Mouse (Mus musculus) CH12F3 (cell line): ENCODE results near the gene Aym1.
"Not testable (repeated sequence)": the region's sequence is repeated elsewhere in the genome, so short reads cannot be mapped to it uniquely, and the experiment has no call there.

ENCODE experiments used
- in situ Hi-C: fragments of 300-500 bp; cut with MboI; formaldehyde crosslinking; loops from 2 replicates; pipeline ENCODE4 v1.14.3; 2020; ENCODE audit warnings: low sequenced_read_pairs

The Aym1 gene

DNA sequence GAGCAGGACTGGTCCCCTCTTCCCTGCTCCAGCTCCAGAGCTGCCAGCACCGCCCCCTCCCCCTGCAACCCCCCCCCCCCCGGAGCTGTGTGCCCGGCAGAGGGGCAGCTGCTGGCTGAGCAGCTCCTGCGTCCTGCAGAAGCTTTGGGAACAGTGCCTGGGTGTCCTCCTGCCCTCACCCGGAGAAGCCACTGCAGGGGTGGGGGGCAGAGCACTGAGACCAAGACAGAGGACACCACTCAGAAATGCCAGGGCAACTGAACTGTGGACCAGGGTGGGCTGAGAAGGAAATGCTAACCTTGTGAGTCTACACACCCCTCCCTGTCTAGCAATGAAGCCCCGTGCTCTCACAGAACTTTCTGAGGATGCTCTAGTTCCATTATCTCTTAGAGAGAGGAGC, at the start of gene Aym1:
TSS of gene Aym1 (plus strand) at position 109 of the 400 bp plus-strand sequence.
- in situ Hi-C loops: loop anchor here (25.0 kb wide), 1 partner anchor 455 kb away; the partner anchor contains the start of gene Tmem119

DNA sequence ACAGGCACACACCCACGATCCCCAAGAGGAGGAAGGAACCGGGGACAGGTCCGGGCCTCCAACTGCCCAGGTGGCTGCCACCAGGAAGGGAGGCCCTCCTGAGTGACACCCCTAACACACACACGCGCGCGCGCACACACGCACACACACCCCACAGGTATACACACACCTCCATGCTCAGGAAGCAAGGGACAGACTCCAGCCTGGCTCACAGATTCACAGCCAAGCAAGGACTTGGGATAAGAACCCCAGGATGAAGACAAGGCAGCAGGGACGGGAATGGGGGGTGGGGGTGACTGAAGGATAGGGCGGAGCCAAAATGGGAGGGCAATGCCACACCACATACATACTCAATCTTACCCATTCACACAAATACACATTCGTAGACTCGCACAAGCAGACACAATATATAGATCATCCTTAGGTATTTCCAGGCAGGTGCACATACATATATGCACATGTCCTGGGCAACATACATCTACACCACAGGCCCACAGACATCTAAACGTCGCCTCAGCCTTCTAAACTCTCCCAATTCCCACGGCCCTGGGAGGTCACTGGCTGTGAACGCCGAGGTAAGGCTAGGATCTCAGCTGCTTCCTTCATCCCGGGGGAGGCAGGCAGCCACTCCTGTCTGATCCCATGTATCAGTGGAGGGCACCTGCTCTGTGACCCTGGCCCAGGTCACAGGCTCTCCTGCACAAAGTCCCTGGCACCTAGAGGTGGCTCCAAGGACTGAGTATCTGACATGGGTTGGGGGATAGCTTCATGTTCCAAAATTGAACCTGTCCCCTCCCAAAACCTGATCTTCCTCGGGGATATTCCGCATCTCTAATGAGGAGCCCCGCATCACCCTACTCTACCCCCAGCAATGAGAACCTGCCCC, 47.4 kb upstream of the Aym1 start:
- in situ Hi-C loops: no loop called here

- in situ Hi-C loops: no loop called here
These were observed 46.6 kb upstream of the Aym1 start, which contains the start of gene Sgsm1 for GRCm38 (mm10) chr5:113310377-113311003. TSS of gene Sgsm1 (minus strand) at chr5:113310786.

- in situ Hi-C loops: no loop called here
These were observed 43.1 kb upstream of the Aym1 start for GRCm38 (mm10) chr5:113313998-113314397.

DNA sequence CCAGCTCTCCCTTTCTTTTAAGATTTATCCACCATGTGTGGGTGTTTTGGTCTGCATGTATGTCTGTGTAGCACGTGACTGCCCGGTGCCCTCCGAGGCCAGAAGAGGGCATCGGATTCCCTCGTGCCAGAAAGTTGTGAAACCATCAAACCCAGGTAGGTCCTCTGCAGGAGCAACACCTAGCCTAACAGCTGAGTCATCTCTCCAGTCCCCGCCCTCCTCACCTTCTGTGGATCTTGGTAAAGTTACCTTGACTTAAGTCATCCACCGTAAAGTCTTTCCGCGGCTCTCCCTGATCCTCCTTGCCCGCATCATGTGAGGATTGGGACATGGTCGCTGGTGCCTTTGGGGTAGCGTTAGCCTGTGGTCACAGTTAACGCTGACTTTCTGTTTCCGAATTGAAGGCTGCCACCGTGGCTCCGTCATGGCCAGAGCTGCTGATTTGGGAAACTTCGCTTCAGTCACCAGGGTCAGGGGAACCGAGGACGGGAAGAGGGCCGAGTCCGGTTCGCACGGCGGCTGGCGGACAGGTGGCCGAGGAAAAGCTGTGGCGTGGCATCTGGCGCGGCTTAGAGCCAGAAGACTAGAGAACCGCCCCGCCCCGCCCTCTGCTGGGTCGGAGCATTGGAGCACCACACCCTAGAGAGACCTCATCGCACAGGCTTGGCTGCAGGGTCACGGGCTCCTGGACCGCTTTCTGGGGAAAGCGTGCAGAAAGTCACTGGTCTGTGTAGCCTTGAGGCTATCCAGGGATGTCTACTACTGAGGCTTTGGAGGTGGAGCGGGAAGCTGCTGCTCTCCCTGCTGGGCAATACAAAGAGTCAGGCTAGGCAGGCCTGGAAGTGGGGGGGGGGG, 33.1 kb upstream of the Aym1 start:
- in situ Hi-C loops: no loop called here

DNA sequence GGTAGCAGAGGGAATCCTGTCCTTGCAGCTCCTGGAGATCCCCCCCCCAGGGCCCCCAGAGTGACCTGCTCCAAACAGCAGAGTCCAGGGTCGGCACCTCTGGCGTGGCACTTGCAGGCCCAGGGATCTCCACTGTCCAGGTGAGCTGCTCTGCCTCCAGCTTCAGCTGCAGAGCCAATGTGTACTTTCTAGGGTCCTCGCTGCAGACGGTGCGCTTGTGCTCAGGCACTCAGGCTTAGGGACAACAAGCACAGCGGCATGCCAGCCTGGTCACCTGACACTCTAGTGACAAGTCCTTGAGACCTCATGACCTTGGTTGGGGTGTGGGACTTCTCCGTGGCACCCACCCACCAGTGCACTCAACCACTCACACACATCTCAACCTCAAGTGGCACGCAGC, 27.6 kb upstream of the Aym1 start:
- in situ Hi-C loops: no loop called here

DNA sequence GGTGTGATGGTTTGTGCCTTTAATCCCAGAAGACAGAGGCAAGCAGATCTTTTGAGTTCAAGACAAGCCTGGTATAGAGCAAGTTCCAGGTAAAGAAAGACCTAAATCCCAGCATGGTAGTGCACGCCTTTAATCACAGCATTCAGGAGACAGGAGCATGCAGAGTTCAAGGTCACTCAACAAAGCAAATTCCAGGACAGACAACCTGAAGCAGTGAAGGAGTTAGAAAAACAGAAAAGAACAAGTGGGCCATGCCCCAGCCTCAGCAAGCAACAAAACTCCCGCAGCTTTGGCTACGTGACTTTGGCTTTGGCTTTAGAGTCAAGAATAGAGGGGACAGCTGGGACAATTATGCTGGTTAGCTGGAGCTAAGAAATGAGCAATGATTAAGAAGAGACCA, 26.9 kb upstream of the Aym1 start:
- in situ Hi-C loops: no loop called here

GRCm38 (mm10) chr5:113332239-113332638, 24.9 kb upstream of the Aym1 start:
- in situ Hi-C loops: no loop called here

DNA sequence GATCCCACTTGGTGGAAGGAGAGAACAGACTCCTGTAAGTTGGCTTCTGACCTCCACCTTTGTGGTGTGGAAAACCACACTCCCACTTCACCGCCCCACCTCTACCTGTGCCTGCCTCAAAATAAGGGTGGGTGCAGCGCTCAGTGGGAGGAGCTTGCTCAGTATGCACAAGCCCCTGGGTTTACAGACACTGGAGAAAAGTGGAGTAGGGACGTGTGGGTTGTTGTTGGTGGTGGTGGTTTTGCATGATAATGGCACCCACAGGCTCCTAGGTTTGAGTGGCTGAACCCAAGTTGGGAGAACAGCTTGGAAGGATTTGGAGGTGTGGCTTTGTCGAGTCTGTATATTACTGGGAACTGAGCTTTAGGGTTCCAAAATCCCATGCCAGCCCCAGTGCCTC, 24.2 kb upstream of the Aym1 start:
- in situ Hi-C loops: no loop called here

- in situ Hi-C loops: no loop called here
These were observed 22.2 kb upstream of the Aym1 start for GRCm38 (mm10) chr5:113334621-113335530.

GRCm38 (mm10) chr5:113335732-113336131, 21.4 kb upstream of the Aym1 start:
- in situ Hi-C loops: no loop called here

GRCm38 (mm10) chr5:113336281-113336680, 20.8 kb upstream of the Aym1 start:
- in situ Hi-C loops: no loop called here

GRCm38 (mm10) chr5:113344635-113345386, 12.3 kb upstream of the Aym1 start:
- in situ Hi-C loops: no loop called here

GRCm38 (mm10) chr5:113345781-113346180, 11.3 kb upstream of the Aym1 start:
- in situ Hi-C loops: no loop called here

GRCm38 (mm10) chr5:113346651-113347050, 10.4 kb upstream of the Aym1 start:
- in situ Hi-C loops: not testable (repeated sequence)

- in situ Hi-C loops: no loop called here
These were observed 9.5 kb upstream of the Aym1 start for GRCm38 (mm10) chr5:113347593-113347992.

DNA sequence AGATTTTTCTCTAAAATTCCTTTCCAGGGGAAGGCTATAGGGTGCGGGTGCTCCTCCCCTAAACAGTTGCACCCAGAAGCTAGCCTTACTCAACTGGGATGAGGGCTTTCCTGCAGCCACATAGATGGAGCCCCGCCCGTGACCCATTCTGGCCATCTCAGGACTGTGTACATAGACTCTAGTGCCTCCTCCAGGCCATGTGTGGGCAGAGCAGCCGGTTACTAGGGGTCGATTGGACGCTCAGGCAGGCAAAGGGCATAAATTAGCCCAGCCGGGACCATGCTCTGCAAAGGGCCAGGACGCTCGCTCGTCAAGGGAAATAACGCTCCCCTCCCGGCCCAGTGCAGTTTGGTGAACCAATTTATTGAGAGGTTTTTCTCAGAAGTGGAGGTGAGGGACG, 8.5 kb upstream of the Aym1 start:
- in situ Hi-C loops: no loop called here

DNA sequence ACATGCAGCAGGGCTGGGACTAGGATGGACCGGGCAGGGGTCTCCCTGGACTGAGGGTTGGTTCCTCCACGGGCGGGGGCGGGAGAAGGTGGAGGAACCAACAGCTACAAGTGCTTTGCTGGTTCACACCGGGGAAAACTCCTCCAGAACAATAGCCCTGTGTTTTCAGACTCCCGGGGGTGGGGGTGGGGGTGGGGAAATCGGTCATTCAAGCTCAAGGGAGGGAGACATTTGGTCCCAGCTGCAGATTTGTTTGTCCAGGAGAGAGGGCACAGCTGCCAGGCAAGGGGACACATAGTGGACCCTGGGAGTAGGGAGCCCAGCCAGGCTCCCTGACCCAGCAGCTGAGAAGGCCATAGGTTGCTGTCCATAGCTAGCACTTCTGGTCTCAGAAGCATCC, 7.9 kb upstream of the Aym1 start:
- in situ Hi-C loops: no loop called here

DNA sequence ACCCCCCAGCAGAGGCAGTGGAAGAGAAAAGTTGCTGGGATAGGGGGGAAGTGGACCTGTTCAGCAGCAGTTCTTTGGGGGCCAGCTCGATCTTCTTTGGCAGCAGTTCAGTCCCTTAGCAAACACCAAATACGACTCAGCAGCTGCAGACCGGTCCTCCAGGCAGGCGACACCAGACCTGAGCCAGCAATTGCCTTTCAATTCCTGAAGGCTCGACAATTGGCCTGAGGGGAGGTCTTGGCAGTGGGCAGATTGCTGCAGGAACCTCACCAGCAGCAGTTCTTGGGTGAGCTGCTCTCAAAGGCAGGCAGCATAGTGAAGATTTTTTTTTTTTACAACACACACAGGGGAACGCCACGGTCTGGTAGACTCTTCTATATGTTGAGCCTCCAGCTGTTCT, 7.3 kb upstream of the Aym1 start:
- in situ Hi-C loops: loop anchor here (25.0 kb wide), 1 partner anchor 462 kb away; the partner anchor contains the start of gene Tmem119
